Mouse (Mus musculus): Measurements from ENCODE around the gene Ascc1. TPM values are rescaled to one million over a fixed set of nuclear protein-coding genes. Genes with fewer than 3 reads are reported as not detected.

Ascc1 gene
- polyA plus RNA-seq (2011; ENCODE audit: insufficient read depth, insufficient read length, low read depth, missing spikeins), result 52.9 and 53.7 TPM in 2 replicates

DNA sequence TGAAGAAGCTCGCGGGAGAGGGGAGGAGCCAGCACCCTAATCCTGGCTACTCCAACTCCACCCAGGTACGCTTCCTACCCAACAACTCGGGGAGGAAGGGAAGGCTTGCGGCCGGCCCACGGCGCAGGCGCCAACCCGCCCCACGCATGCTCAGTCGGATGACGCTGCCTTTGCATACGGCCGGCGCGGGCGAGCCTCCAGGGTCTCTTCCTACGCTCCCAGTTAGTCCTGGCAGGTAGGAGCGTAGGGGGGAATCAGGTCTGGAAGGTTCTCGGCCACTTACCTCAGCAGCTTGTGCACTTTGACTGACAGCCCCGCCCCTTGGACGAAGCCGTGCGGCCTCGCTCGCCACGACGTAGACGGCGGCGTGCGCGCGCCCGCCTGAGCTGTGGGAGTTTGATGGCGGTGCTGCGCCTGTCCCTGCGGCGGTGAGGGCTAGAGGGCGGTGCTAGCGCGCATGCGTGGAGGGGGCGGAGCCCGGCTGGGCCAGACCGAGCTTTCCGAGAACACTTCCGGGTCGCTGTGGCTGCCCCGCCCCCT is at the start of gene Ascc1, which contains the start of gene Anapc16:
Gene Ascc1 (plus strand): TSS at position 133 of the 540 bp plus-strand sequence.
Gene Anapc16 (minus strand): TSS at position 463 of the 540 bp plus-strand sequence.
- Histone ChIP-seq H3K9me3 (replicated peaks; ENCODE audit: control insufficient read depth, insufficient read depth, low read length, poor library complexity, severe bottlenecking) (no peaks in the 10 kb centered on the region), H3K4me1 (ENCODE audit: control insufficient read depth, insufficient read depth, low read length) (no peaks in the 10 kb centered on the region), H3K4me3 (ENCODE audit: low read depth, low read length) (peak within 1 kb of the TSS; percentile 96), H3K27ac (ENCODE audit: insufficient read depth, low read length) (peak within 1 kb of the TSS; percentile 86), H3K9ac (ENCODE audit: low read depth, poor library complexity, severe bottlenecking) (peak within 1 kb of the TSS; percentile 41), H3K36me3 (ENCODE audit: control insufficient read depth, insufficient read depth, low read length, poor library complexity, severe bottlenecking) (peaks cover 8% of the 10 kb centered on the region), H3K27me3 (ENCODE audit: control insufficient read depth, insufficient read depth, low read length, poor library complexity, severe bottlenecking) (no peaks in the 10 kb centered on the region)
- TF ChIP-seq POLR2A (IDR thresholded peaks at IDR 0.05; ENCODE audit: insufficient read depth, low read length), result peak; percentile 70
- TF ChIP-seq CTCF (IDR thresholded peaks at IDR 0.05; ENCODE audit: low read depth, low read length), result no peak

DNA sequence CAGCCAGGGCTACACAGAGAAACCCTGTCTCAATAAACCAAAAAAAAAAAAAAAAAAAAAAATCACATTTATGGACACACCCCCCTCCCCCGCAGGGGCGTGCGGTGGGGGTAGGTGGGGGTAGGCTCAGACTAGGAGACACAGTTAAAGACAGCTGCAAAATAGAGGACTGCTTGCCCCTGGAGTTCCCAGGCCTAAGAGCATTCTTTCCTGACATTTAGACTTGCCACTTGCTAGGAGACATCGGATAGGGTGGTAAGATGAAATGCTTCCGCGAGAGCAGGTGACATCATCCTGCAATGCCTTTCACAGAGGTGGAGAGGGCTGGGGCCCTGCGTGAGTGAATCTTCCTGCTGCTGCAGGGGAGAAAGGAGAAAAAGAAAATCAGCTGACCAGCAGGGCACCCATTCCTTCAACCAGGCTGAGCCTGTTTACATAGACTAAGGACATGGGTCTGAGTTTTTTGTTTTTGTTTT is 49.0 kb upstream of the Ascc1 start:
- Histone ChIP-seq H3K36me3 (ENCODE audit: control insufficient read depth, insufficient read depth, low read length, poor library complexity, severe bottlenecking) (peaks cover 13% of the 10 kb centered on the region), H3K9me3 (replicated peaks; ENCODE audit: control insufficient read depth, insufficient read depth, low read length, poor library complexity, severe bottlenecking) (no peaks in the 10 kb centered on the region), H3K27me3 (ENCODE audit: control insufficient read depth, insufficient read depth, low read length, poor library complexity, severe bottlenecking) (no peaks in the 10 kb centered on the region), H3K9ac (ENCODE audit: low read depth, poor library complexity, severe bottlenecking) (0 out of 2 replicates have a peak overlapping the region, but pooled peaks have one; percentile 4), H3K27ac (ENCODE audit: insufficient read depth, low read length) (peak overlapping the region; percentile 4; the same call in 1 of the 2 replicates), H3K4me1 (ENCODE audit: control insufficient read depth, insufficient read depth, low read length) (peaks cover 13% of the 10 kb centered on the region), H3K4me3 (ENCODE audit: low read depth, low read length) (no peak overlapping the region)
- TF ChIP-seq EP300 (IDR thresholded peaks at IDR 0.05; ENCODE audit: insufficient read depth, low read depth, low read length) (peak; percentile 59; the same call in 1 of the 2 replicates), CTCF (IDR thresholded peaks at IDR 0.05; ENCODE audit: low read depth, low read length) (no peak)

DNA sequence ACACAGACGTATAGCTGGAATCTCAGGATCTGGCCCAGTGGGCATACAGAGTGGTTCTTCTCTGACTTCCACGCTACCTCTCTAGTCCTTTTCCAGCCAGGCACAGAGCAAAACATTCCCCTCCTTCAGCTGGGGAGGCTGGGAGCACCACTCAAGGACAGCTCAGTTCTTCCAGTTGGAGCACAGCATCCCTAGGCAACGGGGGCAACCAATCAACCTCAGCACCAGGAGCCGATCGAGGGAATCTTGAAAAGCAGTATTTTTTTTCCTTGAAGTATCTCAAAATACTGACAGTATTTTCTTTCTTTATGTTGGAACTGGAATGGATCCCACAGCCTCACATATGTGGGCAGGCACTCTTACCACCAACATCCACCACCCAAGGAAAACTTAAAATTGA is 45.9 kb upstream of the Ascc1 start:
- Histone ChIP-seq H3K27ac (ENCODE audit: insufficient read depth, low read length) (no peak overlapping the region), H3K36me3 (ENCODE audit: control insufficient read depth, insufficient read depth, low read length, poor library complexity, severe bottlenecking) (no peaks in the 10 kb centered on the region), H3K9me3 (replicated peaks; ENCODE audit: control insufficient read depth, insufficient read depth, low read length, poor library complexity, severe bottlenecking) (no peaks in the 10 kb centered on the region), H3K4me1 (ENCODE audit: control insufficient read depth, insufficient read depth, low read length) (peaks cover 15% of the 10 kb centered on the region), H3K27me3 (ENCODE audit: control insufficient read depth, insufficient read depth, low read length, poor library complexity, severe bottlenecking) (no peaks in the 10 kb centered on the region), H3K4me3 (ENCODE audit: low read depth, low read length) (no peak overlapping the region), H3K9ac (ENCODE audit: low read depth, poor library complexity, severe bottlenecking) (no peak overlapping the region)
- no peak for TF ChIP-seq POLR2A (IDR thresholded peaks at IDR 0.05; ENCODE audit: insufficient read depth, low read length)
- TF ChIP-seq EP300 (IDR thresholded peaks at IDR 0.05; ENCODE audit: insufficient read depth, low read depth, low read length), result no peak
- TF ChIP-seq CTCF (IDR thresholded peaks at IDR 0.05; ENCODE audit: low read depth, low read length), result no peak

DNA sequence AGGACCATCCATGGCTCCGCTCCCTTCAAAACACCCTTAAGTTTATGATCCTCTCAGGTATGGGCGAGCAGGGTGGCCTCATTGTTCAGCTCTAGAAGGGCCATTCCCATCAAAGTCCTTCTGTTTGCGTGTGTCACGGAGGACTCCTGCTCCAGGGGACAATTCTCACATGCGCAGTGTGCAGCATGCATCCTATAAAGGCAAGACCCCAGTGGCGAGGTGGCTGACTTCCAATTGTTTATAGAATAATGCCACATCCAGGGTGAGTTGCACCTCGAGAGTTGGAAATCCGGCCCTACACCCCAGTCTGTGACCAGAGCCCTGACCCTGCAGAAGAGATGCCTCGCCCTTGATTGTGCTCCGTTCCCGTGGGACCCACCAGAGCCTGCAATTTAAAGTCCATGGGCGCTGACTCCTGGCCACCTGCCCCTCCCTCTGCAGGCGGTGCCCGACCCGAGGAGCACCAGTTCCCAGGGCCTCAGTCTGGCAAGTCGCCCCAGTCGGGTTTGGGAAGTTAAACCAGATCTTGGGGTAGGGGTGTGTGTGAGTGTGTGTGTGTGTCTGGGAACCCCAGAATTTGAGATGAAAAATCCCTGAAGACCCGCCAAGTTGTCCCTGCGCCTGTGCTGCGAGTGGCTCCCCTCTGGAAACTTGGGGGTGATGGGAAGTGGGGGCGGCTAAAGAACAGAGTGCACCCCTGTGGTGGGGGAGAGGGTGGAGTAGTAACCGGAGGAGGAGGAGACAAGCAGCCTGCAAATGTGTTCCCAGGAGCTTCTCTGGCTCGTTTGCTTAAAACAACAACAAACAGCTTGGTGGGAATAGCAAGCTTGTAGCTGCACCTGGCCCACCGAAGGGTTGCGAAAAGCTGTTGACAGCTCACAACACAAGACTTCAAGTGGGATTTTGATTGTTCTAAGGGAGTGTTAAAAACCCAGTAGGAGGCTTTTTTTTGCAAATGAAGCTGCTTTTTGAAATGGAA is 45.1 kb upstream of the Ascc1 start:
- Histone ChIP-seq H3K9ac (ENCODE audit: low read depth, poor library complexity, severe bottlenecking) (no peak overlapping the region), H3K36me3 (ENCODE audit: control insufficient read depth, insufficient read depth, low read length, poor library complexity, severe bottlenecking) (no peaks in the 10 kb centered on the region), H3K4me3 (ENCODE audit: low read depth, low read length) (peak overlapping the region; percentile 1), H3K27me3 (ENCODE audit: control insufficient read depth, insufficient read depth, low read length, poor library complexity, severe bottlenecking) (no peaks in the 10 kb centered on the region), H3K4me1 (ENCODE audit: control insufficient read depth, insufficient read depth, low read length) (peaks cover 15% of the 10 kb centered on the region), H3K9me3 (replicated peaks; ENCODE audit: control insufficient read depth, insufficient read depth, low read length, poor library complexity, severe bottlenecking) (no peaks in the 10 kb centered on the region), H3K27ac (ENCODE audit: insufficient read depth, low read length) (no peak overlapping the region)
- no peak for TF ChIP-seq CTCF (IDR thresholded peaks at IDR 0.05; ENCODE audit: low read depth, low read length)
- peak; percentile 84 for TF ChIP-seq EP300 (IDR thresholded peaks at IDR 0.05; ENCODE audit: insufficient read depth, low read depth, low read length)
- TF ChIP-seq POLR2A (IDR thresholded peaks at IDR 0.05; ENCODE audit: insufficient read depth, low read length), result no peak

DNA sequence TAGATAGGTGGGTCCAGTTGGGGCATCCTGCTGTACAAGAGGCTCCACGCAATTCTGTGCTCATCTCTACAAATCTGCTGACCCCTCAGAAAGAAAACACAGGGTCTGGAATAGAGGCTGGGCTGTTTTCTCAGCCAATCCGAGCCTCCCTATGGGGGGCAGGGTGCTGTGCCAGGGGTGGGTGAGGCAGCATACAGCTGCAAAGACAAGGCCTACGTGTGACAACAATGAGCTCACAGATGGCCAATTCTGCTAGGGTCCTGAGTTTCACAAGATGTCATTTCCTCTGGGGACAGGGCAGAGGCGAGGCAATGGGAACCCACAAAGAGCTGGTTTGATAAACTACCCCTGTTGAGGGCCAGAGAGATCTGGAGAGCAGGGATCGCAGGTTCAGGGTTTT is 44.1 kb upstream of the Ascc1 start:
- Histone ChIP-seq H3K27ac (ENCODE audit: insufficient read depth, low read length) (no peak overlapping the region), H3K4me1 (ENCODE audit: control insufficient read depth, insufficient read depth, low read length) (peaks cover 17% of the 10 kb centered on the region), H3K9ac (ENCODE audit: low read depth, poor library complexity, severe bottlenecking) (no peak overlapping the region), H3K4me3 (ENCODE audit: low read depth, low read length) (no peak overlapping the region), H3K36me3 (ENCODE audit: control insufficient read depth, insufficient read depth, low read length, poor library complexity, severe bottlenecking) (no peaks in the 10 kb centered on the region), H3K9me3 (replicated peaks; ENCODE audit: control insufficient read depth, insufficient read depth, low read length, poor library complexity, severe bottlenecking) (no peaks in the 10 kb centered on the region), H3K27me3 (ENCODE audit: control insufficient read depth, insufficient read depth, low read length, poor library complexity, severe bottlenecking) (no peaks in the 10 kb centered on the region)
- TF ChIP-seq CTCF (IDR thresholded peaks at IDR 0.05; ENCODE audit: low read depth, low read length) (no peak), EP300 (IDR thresholded peaks at IDR 0.05; ENCODE audit: insufficient read depth, low read depth, low read length) (0 out of 2 replicates have a peak, but pooled peaks have one; percentile 8), POLR2A (IDR thresholded peaks at IDR 0.05; ENCODE audit: insufficient read depth, low read length) (no peak)
